Mouse (Mus musculus) retina, postnatal 1 day (tissue): Measurements from ENCODE around the gene Pik3r2.

Experiments used
- DNase-seq: peaks from one replicate; pipeline ENCODE4 v3.0.0-alpha.2; 2012

Pik3r2 gene

GRCm38 (mm10) chr8:70730956-70731355 is 45.6 kb downstream of the Pik3r2 start:
- DNase-seq: no peak

- peak; percentile 56 for DNase-seq
These were observed 46.6 kb downstream of the Pik3r2 start for GRCm38 (mm10) chr8:70729808-70730475.

GRCm38 (mm10) chr8:70726721-70727120 is 49.8 kb downstream of the Pik3r2 start:
- no peak for DNase-seq

GRCm38 (mm10) chr8:70725792-70726447 is 50.6 kb downstream of the Pik3r2 start:
- DNase-seq: no peak

- DNase-seq: no peak
These were observed 52.3 kb downstream of the Pik3r2 start for GRCm38 (mm10) chr8:70724216-70724615.

GRCm38 (mm10) chr8:70723486-70724210 is 52.9 kb downstream of the Pik3r2 start, which contains the start of gene Pde4c:
Gene Pde4c, plus strand, starts transcription at chr8:70723720.
- no peak for DNase-seq

GRCm38 (mm10) chr8:70721601-70722000 is 54.9 kb downstream of the Pik3r2 start:
- DNase-seq: no peak

GRCm38 (mm10) chr8:70720739-70721138 is 55.8 kb downstream of the Pik3r2 start:
- DNase-seq: peak; percentile 84

- DNase-seq: no peak
These were observed 56.7 kb downstream of the Pik3r2 start for GRCm38 (mm10) chr8:70719796-70720270.

- peak; percentile 55 for DNase-seq
These were observed 58.2 kb downstream of the Pik3r2 start, which contains the start of gene Gm3336 for GRCm38 (mm10) chr8:70718297-70718696. Gene Gm3336, plus strand, starts transcription at chr8:70718543.
